Mouse (Mus musculus) mouse trophoblast stem cell (cell line): Measurements from ENCODE around the gene Map3k20.

ENCODE experiments used
- in situ Hi-C, 2 experiments: fragments of 300-500 bp; cut with MseI, MboI; formaldehyde crosslinking; loops; 2 replicates in 1 of 2; 3 replicates in 1 of 2; pipeline ENCODE4 v1.15.1; 2025

The Map3k20 gene

DNA sequence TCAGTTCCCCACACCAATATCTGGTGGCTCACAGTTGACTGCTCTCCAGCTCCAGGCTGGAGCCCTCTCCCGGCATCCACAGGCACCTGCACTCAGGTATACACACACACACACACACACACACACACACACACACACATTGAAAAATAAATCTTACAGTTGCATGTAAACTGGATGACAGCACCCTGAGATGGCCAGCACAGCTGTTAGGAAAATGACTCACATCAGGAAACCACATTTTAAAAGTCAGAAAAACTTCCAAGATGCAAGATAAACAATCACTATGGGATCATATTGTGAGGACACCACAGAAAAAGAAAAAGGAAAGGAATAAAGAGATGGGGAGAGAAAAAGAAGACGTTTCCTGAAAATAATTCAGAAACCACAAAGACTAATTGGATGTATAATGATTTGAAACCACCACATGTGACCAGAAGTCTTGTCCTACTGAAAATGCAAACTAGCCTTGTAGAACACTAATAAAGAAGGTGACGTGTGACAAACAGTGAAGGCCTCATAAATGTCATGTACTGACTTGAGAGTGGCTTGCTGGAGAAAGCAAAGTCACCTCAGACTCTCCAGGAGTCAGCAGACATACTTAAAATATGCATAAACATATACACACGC, 7.1 kb upstream of the Map3k20 start:
- in situ Hi-C loops = no loop called here

DNA sequence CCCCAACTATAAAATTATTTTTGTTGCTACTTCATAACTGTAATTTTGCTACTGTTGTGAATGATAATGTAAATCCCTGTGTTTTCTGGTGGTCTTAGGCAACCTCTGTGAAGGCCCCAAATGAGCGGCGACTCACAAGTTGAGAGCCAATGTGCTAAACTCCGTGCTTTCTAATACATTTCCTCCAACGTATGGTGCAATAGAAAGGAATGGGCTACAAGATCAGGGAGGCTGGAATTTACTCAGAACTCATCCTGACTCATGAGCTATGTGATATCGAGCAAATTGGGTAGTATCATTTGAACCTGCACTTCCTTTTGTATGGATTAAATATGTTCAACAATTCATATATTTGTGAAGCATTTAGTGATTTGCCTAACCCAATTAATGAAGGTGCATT, 4.9 kb upstream of the Map3k20 start:
- in situ Hi-C loops = no loop called here

DNA sequence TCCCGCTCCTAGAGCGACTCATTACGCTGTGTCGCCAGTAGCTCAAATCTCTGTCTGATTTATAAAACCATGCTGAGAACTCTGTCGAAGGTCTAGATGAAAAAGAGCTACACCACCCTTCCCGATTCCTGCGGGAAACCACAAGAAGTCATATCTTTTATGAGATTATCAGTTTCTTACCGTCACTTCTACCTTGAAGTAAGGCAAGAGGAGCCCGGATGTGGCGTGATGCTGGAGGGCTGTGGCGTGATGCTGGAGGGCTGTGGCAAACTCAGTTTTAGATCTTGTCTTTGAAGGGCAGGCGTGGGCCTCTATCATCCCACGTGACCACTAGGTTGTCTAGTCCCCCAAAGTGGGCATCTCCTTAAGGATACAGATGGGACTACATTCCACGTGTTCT, 3.5 kb upstream of the Map3k20 start:
- in situ Hi-C loops = no loop called here

- in situ Hi-C loops = no loop called here
Observed at GRCm38 (mm10) chr2:72282733-72283132, 2.7 kb upstream of the Map3k20 start.

GRCm38 (mm10) chr2:72284689-72285088, 748 bp upstream of the Map3k20 start:
- in situ Hi-C loops = no loop called here

- in situ Hi-C loops = no loop called here
Observed at GRCm38 (mm10) chr2:72285888-72286661, 638 bp downstream of the Map3k20 start.

DNA sequence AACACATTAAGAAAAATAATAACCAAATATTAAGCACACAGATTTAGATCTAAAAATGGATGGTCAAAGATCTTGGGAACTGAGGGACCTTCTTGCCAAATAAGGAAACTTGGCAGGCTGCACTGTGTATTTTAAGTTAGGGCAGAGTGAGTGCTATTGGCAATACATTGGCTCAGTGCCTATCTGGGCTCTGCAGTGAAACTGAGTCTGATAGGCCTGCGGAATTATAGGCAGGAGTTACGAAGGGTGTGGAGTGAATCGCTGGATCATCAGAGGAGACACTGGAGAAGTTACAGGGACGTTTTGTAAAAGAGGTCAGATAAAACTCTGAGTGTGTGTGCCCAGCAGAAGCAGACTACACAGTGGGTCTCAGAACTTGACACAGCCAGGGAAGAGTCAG, 1.7 kb downstream of the Map3k20 start:
- in situ Hi-C loops = no loop called here

- in situ Hi-C loops = no loop called here
Observed at GRCm38 (mm10) chr2:72288932-72289534, 3.6 kb downstream of the Map3k20 start.

DNA sequence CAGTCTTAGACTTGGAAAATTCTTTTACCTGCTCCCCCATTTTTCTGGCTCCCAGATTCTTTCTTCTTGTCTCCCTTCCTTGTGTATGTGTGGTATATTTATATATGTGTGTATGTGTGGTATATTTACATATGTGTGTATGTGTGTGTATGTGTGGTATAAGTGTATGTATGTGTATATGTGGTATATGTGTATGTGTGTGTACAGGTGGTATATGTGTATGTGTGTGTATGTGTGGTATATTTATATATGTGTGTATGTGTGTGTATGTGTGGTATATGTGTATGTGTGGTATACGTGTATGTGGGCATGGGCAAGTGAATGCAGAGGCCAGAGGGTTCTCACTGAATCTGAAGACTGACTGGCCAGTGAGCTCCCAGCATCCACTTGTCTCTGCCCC, 5.7 kb downstream of the Map3k20 start:
- in situ Hi-C loops = no loop called here

- in situ Hi-C loops = no loop called here
Observed at GRCm38 (mm10) chr2:72292573-72292972, 7.1 kb downstream of the Map3k20 start.

DNA sequence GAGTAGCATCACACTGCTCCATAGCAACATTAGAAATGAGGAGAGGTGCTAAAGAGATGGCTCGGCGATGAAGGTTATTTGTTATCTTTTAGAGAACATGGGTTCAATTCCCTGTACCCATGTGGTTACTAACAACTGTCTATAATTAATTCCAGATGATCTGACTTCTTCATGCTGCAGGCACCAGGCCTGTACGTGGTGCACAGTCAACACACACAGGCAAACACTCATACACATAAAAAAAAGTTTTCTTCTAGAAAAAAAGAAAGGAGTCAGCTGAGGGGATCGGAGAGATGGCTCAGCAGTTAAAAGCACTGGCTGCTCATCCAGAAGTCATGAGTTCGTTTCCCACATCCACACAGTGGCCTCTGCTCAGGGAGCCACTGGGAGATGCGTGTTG, 9.6 kb downstream of the Map3k20 start:
- in situ Hi-C loops = no loop called here

GRCm38 (mm10) chr2:72296984-72297715, 11.7 kb downstream of the Map3k20 start:
- in situ Hi-C loops = no loop called here

DNA sequence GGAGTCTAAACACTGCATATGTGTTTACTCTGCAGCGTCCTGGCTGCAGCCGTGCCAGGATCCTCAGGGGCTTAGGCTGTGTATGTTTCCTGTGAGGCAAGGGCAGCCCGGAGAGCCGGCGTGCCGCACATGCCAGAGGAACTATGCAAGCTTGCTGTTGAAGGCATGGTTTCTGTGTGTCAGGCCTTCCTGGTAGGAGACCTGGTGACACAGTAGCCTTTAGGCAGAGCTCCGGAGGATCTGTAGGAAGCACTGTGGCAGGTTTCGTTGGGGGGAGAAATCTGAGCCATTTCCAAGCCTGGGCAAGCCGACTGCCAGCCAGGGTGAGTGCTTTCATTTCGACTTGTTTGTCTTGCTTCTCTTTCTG, 12.3 kb downstream of the Map3k20 start:
- in situ Hi-C loops = no loop called here

- in situ Hi-C loops = no loop called here
Observed at GRCm38 (mm10) chr2:72298406-72298805, 13.0 kb downstream of the Map3k20 start.

GRCm38 (mm10) chr2:72301194-72301916, 15.9 kb downstream of the Map3k20 start:
- in situ Hi-C loops = no loop called here

GRCm38 (mm10) chr2:72305738-72306137, 20.3 kb downstream of the Map3k20 start:
- in situ Hi-C loops = no loop called here

DNA sequence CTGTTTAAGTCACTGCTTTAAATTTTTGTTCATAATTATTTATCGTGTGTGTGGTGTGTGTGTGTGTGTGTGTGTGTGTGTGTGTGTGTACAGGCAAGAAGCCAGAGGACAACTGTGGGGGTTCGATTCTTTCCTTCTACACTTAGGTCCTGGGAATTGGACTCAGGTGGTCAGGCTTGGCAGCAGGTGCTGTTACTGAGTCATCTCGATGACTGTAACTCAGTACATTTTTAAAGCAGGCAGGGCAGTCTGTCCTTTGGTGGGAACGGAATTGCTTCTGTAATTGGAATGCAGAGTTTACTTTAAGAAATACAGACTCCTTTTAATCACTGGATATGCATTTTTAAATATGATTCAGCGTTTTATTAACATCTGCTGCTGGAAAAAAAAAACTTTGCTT, 22.9 kb downstream of the Map3k20 start:
- in situ Hi-C loops = no loop called here

- in situ Hi-C loops = no loop called here
Observed at GRCm38 (mm10) chr2:72308981-72309380, 23.5 kb downstream of the Map3k20 start.

- in situ Hi-C loops = no loop called here
Observed at GRCm38 (mm10) chr2:72311486-72311885, 26.0 kb downstream of the Map3k20 start.

DNA sequence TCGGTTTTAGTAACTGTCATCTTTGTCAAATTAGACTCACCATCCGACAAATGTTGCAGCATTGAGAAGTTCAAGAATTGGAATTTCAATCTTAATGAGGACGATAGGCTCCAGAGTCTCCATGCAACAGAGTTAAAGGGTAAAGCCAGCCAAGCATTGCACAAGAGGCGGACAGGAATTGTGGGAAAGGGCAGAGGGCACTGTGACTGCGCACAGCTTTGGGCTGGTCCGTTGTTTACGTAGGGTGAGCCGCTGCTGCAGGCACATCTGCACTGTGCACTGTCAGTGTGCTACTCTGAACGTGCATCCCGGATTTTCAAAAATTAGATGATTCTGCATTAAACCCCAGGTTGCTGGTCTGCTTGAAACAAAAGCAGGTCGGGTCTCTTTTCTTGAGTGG, 27.9 kb downstream of the Map3k20 start:
- in situ Hi-C loops = no loop called here

DNA sequence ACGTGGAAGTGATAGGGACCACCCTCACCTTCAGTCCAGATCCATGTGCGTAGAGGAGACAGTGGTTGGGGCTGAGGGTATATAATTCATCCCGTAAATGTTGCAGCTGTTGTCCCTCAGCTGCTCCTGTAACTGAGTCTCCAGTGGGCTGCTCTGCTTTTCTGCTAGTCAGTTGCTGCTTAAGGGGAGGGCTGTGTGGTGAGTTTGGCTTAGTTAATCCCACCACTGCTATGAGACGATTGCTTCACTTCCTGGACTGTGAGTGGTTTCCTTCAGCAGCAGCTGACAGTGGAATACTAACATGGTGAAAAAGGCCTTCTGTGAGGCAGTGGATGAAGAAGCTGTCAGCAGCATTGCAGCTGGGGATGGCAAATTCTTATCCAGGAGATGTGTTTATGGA, 33.0 kb downstream of the Map3k20 start:
- in situ Hi-C loops = no loop called here
